Mouse (Mus musculus) megakaryocyte-erythroid progenitor cell, adult 5-6 weeks (primary cell): ENCODE results near the gene Hdgfl2. TPM values are rescaled to one million over a fixed set of nuclear protein-coding genes. Genes with fewer than 3 reads are reported as not detected.
"Not testable (repeated sequence)": the region's sequence is repeated elsewhere in the genome, so short reads cannot be mapped to it uniquely, and the experiment has no call there.

Experiments used
- ATAC-seq: replicated peaks from 2 replicates; pipeline ENCODE4 v1.8.0; 2016; ENCODE audit warnings: mild to moderate bottlenecking, inconsistent platforms; ENCODE audit not compliant: severe bottlenecking, poor library complexity, low FRiP score, low TSS enrichment
- total RNA-seq, 2 experiments: library from RNA; stranded (forward) in 1 of 2; stranded (reverse) in 1 of 2; fragments of 200-1000, 215-1000 nt in 1 of 2; fragments of >200 nt in 1 of 2; fragmentation: Nextera tagmentation in 1 of 2; gene quantifications; 2 replicates each; pipeline ENCODE4 v1.2.3; 2014 to 2017

Gene Hdgfl2
- total RNA-seq, 2 experiments from 2014 or later = 70.9 to 100 TPM

GRCm38 (mm10) chr17:56100811-56101210, 21.4 kb downstream of the Hdgfl2 start:
- no peak for ATAC-seq

DNA sequence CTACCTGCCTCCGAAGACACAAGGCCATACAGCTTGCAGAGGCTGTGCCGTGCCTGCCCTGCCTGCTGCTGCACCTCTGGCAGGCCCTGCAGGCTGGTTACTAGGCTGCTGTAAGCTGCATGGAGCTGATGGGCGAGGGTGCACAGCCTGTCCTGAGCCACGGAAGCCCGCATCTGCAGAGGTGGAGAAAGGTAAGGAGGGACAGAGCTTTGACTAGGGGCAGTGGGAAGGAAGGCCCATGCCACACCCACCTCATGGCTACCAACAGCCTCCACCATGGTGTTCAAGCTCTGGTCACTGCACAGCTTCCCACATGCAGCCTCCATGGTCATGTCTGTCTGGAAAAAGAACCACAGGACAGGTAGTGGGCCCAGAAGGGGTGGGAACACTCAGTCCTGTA, 22.7 kb downstream of the Hdgfl2 start:
- no peak for ATAC-seq

- no peak for ATAC-seq
Observed at GRCm38 (mm10) chr17:56102927-56103326, 23.5 kb downstream of the Hdgfl2 start.

- ATAC-seq = no peak
Observed at GRCm38 (mm10) chr17:56103465-56104285, 24.2 kb downstream of the Hdgfl2 start.

GRCm38 (mm10) chr17:56104821-56105220, 25.4 kb downstream of the Hdgfl2 start:
- not testable (repeated sequence) for ATAC-seq

DNA sequence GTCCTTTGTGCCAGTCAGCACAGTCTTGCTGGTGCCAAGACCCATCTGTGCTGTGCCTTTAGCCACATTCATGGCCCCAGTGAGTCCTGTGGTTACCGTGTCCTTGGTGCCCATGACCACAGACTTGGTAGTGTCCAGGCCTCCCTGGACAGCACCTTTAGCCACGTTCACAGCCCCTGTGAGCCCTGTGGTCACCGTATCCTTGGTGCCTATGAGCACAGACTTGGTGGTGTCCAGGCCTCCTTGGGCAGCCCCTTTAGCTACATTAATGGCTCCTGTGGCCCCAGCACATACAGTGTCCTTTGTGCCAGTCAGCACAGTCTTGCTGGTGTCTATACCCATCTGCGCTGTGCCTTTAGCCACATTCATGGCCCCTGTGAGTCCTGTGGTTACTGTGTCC, 27.0 kb downstream of the Hdgfl2 start:
- not testable (repeated sequence) for ATAC-seq

- no peak for ATAC-seq
Observed at GRCm38 (mm10) chr17:56106981-56107380, 27.5 kb downstream of the Hdgfl2 start.

DNA sequence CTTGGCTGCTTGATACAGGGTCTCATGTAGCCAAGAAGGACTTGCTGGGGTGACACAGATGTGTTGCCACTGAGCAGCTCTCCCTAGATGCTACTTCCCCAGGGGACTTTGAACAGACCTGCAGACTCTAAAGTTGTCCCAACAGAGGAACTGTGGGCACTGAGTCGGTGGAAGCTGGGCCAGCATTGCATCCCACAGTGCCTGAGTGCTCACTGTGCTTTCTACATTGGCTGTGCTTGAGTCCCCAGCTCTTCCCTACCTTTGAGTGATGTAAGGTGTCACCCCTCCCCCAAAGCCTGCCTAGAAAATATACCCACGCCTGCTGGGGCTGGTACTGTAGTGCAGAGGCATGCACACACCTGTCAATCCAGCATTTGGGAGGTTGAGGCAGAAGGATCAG, 28.3 kb downstream of the Hdgfl2 start:
- no peak for ATAC-seq

GRCm38 (mm10) chr17:56108334-56109044, 29.1 kb downstream of the Hdgfl2 start:
- ATAC-seq = no peak

DNA sequence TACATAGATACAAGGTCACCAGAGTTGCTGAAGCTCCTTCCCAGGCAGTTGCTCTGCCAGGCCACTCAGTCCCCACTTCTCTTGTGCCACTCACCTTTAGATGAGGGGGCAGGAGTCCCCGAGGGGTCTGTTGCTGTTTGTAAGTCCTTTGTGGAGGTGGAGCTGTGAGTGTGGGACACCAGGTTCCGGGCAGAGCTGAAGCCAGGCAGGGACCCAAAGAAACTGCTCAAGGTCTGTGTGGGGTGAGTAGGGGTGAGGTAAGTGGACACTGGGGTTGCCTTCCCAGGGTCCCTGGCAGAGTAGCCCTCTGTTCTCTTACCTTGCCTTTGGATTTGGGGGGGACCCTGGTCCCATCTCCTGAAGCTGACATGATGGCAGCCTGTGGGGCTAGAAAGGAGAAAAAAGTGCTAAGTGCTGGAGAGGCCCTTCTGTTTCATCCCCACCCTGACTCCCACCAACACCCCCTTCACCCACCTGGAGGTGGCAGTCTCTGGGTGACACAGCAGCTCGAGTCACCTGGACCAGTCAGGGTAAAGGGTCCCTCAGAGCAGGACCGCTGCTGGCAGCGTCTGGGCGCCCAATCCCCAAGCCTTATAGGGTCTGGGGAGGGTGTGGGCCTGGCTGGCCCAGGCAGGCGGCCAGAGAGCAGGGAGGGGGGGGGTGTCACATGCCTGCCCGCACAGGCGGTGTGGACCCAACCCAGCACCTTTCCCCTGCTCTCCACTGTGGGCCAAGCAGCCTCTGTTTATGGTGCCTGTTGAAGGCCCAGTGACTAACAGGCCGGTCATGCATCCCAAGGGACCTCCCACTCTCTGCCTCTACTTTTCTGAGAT, 30.0 kb downstream of the Hdgfl2 start, which contains the start of gene Plin4:
Plin4 (minus strand) TSS at position 585 of the 833 bp plus-strand sequence.
- ATAC-seq = no peak

DNA sequence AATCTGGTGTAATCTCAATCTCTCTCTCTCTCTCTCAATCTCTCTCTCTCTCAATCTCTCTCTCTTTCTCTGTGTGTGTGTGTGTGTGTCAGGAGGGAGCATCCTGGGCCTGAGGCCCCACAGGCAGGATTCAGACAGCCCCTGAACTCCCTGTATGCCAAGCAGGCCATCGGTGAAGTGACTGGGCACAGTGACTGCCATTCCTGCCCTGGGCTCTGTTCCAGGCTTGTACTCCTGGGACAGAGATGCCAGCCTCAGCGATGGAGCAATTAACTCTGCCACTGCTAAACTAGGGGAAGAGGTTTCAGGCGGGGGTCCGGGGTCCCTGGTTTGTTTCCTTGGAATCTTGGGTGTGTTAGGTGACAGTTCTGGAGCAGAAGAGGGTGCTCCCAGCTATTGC, 31.1 kb downstream of the Hdgfl2 start:
- ATAC-seq = no peak

GRCm38 (mm10) chr17:56111021-56111420, 31.6 kb downstream of the Hdgfl2 start:
- ATAC-seq = no peak

DNA sequence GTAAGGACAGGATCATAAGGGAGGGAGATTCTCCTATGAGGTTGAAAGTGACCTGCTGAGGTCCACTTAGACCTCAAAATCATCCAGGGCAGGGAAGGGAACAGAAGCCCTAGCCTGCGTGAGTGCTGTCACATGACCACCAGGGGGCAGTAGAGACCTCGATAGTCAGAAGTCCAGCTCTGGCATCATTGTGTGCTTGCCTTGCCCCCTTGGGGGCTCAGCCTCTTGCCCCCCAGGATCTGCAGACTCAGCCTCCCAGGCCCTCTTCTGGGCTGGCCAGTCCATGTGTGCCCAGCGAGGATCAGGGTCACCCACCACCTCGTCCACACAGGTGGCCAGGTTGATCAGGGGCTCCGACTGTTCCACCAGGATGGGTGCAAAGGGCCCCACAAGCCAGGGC, 32.4 kb downstream of the Hdgfl2 start:
- peak; percentile 76; the same call in 1 of the 2 replicates for ATAC-seq

GRCm38 (mm10) chr17:56112743-56113142, 33.3 kb downstream of the Hdgfl2 start:
- no peak for ATAC-seq

GRCm38 (mm10) chr17:56116193-56116592, 36.8 kb downstream of the Hdgfl2 start:
- ATAC-seq = no peak

GRCm38 (mm10) chr17:56117251-56117710, 37.8 kb downstream of the Hdgfl2 start, which contains the start of gene Plin5:
Gene Plin5 (minus strand): TSS chr17:56117596.
- ATAC-seq = peak; percentile 60

GRCm38 (mm10) chr17:56119431-56119830, 40.0 kb downstream of the Hdgfl2 start:
- ATAC-seq = no peak

DNA sequence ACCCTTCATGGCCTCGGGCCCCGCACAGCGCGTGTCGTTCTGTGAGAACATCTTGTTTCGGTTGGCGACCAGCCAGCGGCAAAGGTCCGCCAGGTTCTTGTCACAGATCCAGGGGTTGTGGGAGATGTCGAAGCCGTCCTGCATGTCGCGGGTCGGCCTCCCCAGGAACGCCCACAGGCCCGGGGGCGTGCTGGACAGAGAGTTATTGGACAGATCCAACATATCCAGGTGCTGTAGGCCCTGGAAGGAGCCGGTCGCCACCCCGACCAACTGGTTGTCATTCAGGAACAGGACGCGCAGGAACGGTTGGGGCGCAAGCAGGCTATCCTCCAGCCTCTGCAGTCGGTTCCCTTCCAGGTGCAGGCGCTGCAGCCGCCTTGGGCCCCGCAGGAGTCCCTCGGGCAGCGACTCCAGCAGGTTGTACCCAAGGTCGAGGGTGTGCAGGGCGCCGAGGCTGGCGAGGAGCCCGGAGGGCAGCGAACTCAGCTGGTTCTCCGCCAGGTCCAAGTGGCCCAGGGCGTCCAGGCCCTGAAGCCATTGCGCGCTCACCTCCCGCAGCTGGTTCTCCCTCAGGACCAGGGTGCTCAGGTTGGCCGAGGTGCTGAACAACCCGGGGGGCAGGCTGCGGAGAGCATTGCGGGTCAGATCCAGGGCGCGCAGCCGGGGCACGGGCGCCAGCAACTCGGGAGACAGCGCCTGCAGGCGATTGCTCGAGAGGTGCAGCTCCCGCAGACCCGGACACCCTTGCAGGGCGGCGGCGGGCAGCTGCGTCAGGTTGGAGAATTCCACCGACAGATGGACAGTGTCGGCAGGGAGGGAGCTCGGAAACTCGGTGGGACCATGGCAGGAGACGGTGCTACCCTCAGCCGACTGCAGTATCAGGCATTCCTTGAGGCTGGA, 40.8 kb downstream of the Hdgfl2 start:
- no peak for ATAC-seq

DNA sequence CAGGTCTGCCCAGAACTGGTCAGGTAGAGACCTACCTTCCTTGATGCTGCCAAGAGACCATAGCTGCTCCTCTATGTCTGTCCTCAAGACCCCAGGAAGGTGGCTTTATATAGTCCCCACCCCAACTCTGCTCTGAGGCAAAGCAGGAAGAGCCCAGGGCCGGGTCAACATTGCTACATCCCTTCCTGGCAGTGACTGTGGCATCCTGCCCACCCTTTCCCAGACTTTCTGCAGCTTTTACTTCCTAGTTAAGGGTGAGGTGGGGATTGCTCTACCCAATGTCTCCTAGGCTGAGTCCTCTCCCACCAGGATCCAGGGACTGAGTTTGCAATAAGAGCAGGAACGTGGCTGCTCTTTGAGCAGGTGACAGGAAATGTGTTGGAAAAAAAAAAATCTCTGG, 42.4 kb downstream of the Hdgfl2 start, which contains the start of gene Lrg1:
Lrg1 (minus strand) TSS at position 176 of the 400 bp plus-strand sequence.
- ATAC-seq = no peak
